10 mouse cellular contexts compared by ENCODE assay signal in the genomic region with DNA sequence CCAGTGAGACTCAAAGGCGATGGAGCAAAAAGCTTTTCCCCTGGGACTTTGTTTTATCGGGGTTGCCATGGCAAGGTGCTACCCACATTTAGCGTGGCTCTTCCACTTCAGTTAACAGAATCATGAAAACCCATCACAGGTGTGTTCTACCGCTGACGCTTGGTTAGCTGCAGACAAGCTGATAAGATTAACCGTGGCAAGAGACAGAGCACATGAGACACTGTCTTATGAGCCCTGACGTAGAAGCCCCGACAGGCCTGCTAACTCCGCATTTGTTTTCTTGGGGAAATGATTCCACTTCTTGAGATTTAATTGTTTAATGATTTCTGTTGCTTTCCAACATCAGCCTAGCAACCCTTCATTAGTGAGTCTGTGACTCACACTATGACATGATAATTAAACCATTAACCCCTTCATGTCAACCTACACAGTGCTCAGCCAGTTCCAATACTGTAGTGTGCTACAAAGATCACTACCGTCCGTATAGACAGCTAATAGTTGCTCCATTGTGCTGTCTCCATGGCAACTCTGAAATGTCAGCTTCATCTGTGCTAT. TPM values are rescaled to one million over a fixed set of nuclear protein-coding genes. Genes with fewer than 3 reads are reported as not detected.
DNase-seq lines count a peak whose midpoint lies in the region; ATAC-seq and TF ChIP-seq lines count a peak whose summit lies in the region.
"Had no signal": no experiment of that assay in that cellular context is flagged by ENCODE, and none has a peak within 500 bp of the region (broad histone marks: within the 10 kb centered on the region; RNA-seq: fewer than 3 reads in every experiment).

No protein-coding gene starts in this region.

- no peaks in the 10 kb centered on the region for H3K27me3 ChIP-seq in embryonic facial prominence, embryonic 14.5 days (replicated peaks; ENCODE audit: control insufficient read depth, insufficient read depth, low read length)
- H3K27me3 ChIP-seq in embryonic facial prominence, embryonic 10.5 days (replicated peaks; ENCODE audit: low read depth, poor library complexity, severe bottlenecking) = no peaks in the 10 kb centered on the region
- no peaks in the 10 kb centered on the region for H3K27me3 ChIP-seq in lung, embryonic 15.5 days
- H3K27me3 ChIP-seq in heart, postnatal 0 days (ENCODE audit: control insufficient read depth, insufficient read depth, low read length) = no peaks in the 10 kb centered on the region
- no peaks in the 10 kb centered on the region for H3K27me3 ChIP-seq in neural tube, embryonic 13.5 days

- no peak overlapping the region for H3K27ac ChIP-seq in embryonic facial prominence, embryonic 14.5 days (replicated peaks; ENCODE audit: low read depth, low read length)
- H3K27ac ChIP-seq in embryonic facial prominence, embryonic 10.5 days (replicated peaks) = no peak overlapping the region
- no peak overlapping the region for H3K27ac ChIP-seq in lung, embryonic 15.5 days
- H3K27ac ChIP-seq in heart, postnatal 0 days (ENCODE audit: low read depth) = no peak overlapping the region
- peak overlapping the region; percentile 35 for H3K27ac ChIP-seq in neural tube, embryonic 13.5 days (replicated peaks)

- H3K9ac ChIP-seq in embryonic facial prominence, embryonic 14.5 days (ENCODE audit: low read depth, low read length) = no peak overlapping the region
- no peak overlapping the region for H3K9ac ChIP-seq in lung, embryonic 15.5 days
- no peak overlapping the region for H3K9ac ChIP-seq in heart, postnatal 0 days (replicated peaks; ENCODE audit: low read depth, low read length)
- no peak overlapping the region for H3K9ac ChIP-seq in neural tube, embryonic 13.5 days

- peak; percentile 48 for DNase-seq in embryonic facial prominence, embryonic 14.5 days (ENCODE audit: low spot score)
- no peak for DNase-seq in embryonic facial prominence, embryonic 10.5 days (ENCODE audit: low spot score)
- DNase-seq in lung, postnatal 14 days = no peak
- no peak for DNase-seq in heart, postnatal 0 days (ENCODE audit: low spot score)
- DNase-seq in urinary bladder, adult 2 months (ENCODE audit: low spot score) = no peak
- DNase-seq: cerebellum, adult 11-12 months; kidney, adult 11 months had no signal

- no peaks in the 10 kb centered on the region for H3K36me3 ChIP-seq in embryonic facial prominence, embryonic 14.5 days (ENCODE audit: control insufficient read depth, insufficient read depth, low read length)
- H3K36me3 ChIP-seq in embryonic facial prominence, embryonic 10.5 days (replicated peaks) = no peaks in the 10 kb centered on the region
- no peaks in the 10 kb centered on the region for H3K36me3 ChIP-seq in lung, embryonic 15.5 days
- H3K36me3 ChIP-seq in heart, postnatal 0 days (replicated peaks; ENCODE audit: control insufficient read depth, insufficient read depth, low read length) = no peaks in the 10 kb centered on the region
- H3K36me3 ChIP-seq in neural tube, embryonic 13.5 days = no peaks in the 10 kb centered on the region

- H3K4me3 ChIP-seq in embryonic facial prominence, embryonic 14.5 days (ENCODE audit: low read depth, low read length) = no peak overlapping the region
- H3K4me3 ChIP-seq in embryonic facial prominence, embryonic 10.5 days = no peak overlapping the region
- H3K4me3 ChIP-seq in lung, embryonic 15.5 days = no peak overlapping the region
- H3K4me3 ChIP-seq in heart, postnatal 0 days (ENCODE audit: low read depth, low read length) = no peak overlapping the region
- H3K4me3 ChIP-seq in neural tube, embryonic 13.5 days = no peak overlapping the region

- WGBS in embryonic facial prominence, embryonic 14.5 days = 67% methylated on average over 11 of the region's 11 CpGs
- WGBS in embryonic facial prominence, embryonic 10.5 days = 81% methylated on average over 11 of the region's 11 CpGs
- WGBS in lung, embryonic 15.5 days = 37% methylated on average over 11 of the region's 11 CpGs
- 41% methylated on average over 11 of the region's 11 CpGs for WGBS in heart, postnatal 0 days
- WGBS in neural tube, embryonic 13.5 days = 47% methylated on average over 11 of the region's 11 CpGs

- H3K4me1 ChIP-seq in embryonic facial prominence, embryonic 14.5 days (ENCODE audit: control insufficient read depth, insufficient read depth, low read length) = no peaks in the 10 kb centered on the region
- peaks cover 14% of the 10 kb centered on the region for H3K4me1 ChIP-seq in embryonic facial prominence, embryonic 10.5 days
- H3K4me1 ChIP-seq in lung, embryonic 15.5 days = no peaks in the 10 kb centered on the region
- no peaks in the 10 kb centered on the region for H3K4me1 ChIP-seq in heart, postnatal 0 days (ENCODE audit: control insufficient read depth, insufficient read depth)
- H3K4me1 ChIP-seq in neural tube, embryonic 13.5 days (replicated peaks) = peaks cover 8% of the 10 kb centered on the region

- no peak for TF ChIP-seq EP300 in heart, postnatal 0 days (IDR thresholded peaks at IDR 0.05; ENCODE audit: low read depth)

- ATAC-seq in embryonic facial prominence, embryonic 14.5 days (ENCODE audit: low read depth) = peak; percentile 64
- ATAC-seq in lung, embryonic 15.5 days (ENCODE audit: borderline replicate concordance, extremely low read depth, low FRiP score, low TSS enrichment) = no peak
- ATAC-seq in heart, postnatal 0 days (ENCODE audit: insufficient read depth, low read depth) = no peak
- ATAC-seq in neural tube, embryonic 13.5 days (ENCODE audit: low read depth) = peak; percentile 62
- no peak for ATAC-seq in cerebellum, adult (ENCODE audit: insufficient number of reproducible peaks, low FRiP score, low TSS enrichment)

- no peaks in the 10 kb centered on the region for H3K9me3 ChIP-seq in embryonic facial prominence, embryonic 14.5 days (ENCODE audit: control insufficient read depth, low read length)
- H3K9me3 ChIP-seq in embryonic facial prominence, embryonic 10.5 days = no peaks in the 10 kb centered on the region
- no peaks in the 10 kb centered on the region for H3K9me3 ChIP-seq in lung, embryonic 15.5 days
- no peaks in the 10 kb centered on the region for H3K9me3 ChIP-seq in heart, postnatal 0 days (replicated peaks; ENCODE audit: control insufficient read depth, low read length)
- H3K9me3 ChIP-seq in neural tube, embryonic 13.5 days = no peaks in the 10 kb centered on the region

- TF ChIP-seq CTCF in heart, postnatal 0 days (IDR thresholded peaks at IDR 0.05; ENCODE audit: low read depth) = no peak

- no peak overlapping the region for H3K4me2 ChIP-seq in embryonic facial prominence, embryonic 14.5 days (ENCODE audit: low read depth, low read length)
- peak overlapping the region; percentile 8; the same call in 1 of the 2 replicates for H3K4me2 ChIP-seq in lung, embryonic 15.5 days
- peak overlapping the region; percentile 35; the same call in 1 of the 2 replicates for H3K4me2 ChIP-seq in heart, postnatal 0 days (ENCODE audit: low read depth, low read length)
- peak overlapping the region; percentile 26; the same call in 1 of the 2 replicates for H3K4me2 ChIP-seq in neural tube, embryonic 13.5 days

RNA-seq across cellular contexts. Expression of gene Cybrd1, which starts 42.7 kb away (rescaled TPM):
- 4.5 and 4.6 TPM in 2 replicates for polyA plus RNA-seq in embryonic facial prominence, embryonic 14.5 days (2014; fragmentation: Nextera tagmentation; extraction: Ambion mirVana)
- 0.52 and 0.83 TPM in 2 replicates for polyA plus RNA-seq in embryonic facial prominence, embryonic 10.5 days (2016; fragmentation: Nextera tagmentation; extraction: Ambion mirVana)
- 2.3 and 3.3 TPM in 2 replicates for polyA plus RNA-seq in lung, embryonic 15.5 days (2015; fragmentation: Nextera tagmentation; extraction: Ambion mirVana)
- total RNA-seq in heart, postnatal 0 days (2014; rRNA removed; ENCODE audit: low replicate concordance) = 2.2 and 2.6 TPM in 2 replicates
- polyA plus RNA-seq in heart, postnatal 0 days (2015; fragmentation: Nextera tagmentation; extraction: Ambion mirVana) = 0.56 and 0.60 TPM in 2 replicates
- 2.2 and 2.7 TPM in 2 replicates for polyA plus RNA-seq in neural tube, embryonic 13.5 days (2015; fragmentation: Nextera tagmentation; extraction: Ambion mirVana)
- polyA plus RNA-seq in urinary bladder, adult 2 months (2012; rRNA removed) = 3.3 and 3.4 TPM in 2 replicates

RNA-seq across cellular contexts. Expression of gene Dync1i2, which starts 51.1 kb away (rescaled TPM):
- polyA plus RNA-seq in embryonic facial prominence, embryonic 14.5 days (2014; fragmentation: Nextera tagmentation; extraction: Ambion mirVana) = 103 and 105 TPM in 2 replicates
- polyA plus RNA-seq in embryonic facial prominence, embryonic 10.5 days (2016; fragmentation: Nextera tagmentation; extraction: Ambion mirVana) = 119 and 122 TPM in 2 replicates
- polyA plus RNA-seq in lung, embryonic 15.5 days (2015; fragmentation: Nextera tagmentation; extraction: Ambion mirVana) = 90.3 and 99.6 TPM in 2 replicates
- 48.5 and 53.7 TPM in 2 replicates for total RNA-seq in heart, postnatal 0 days (2014; rRNA removed; ENCODE audit: low replicate concordance)
- polyA plus RNA-seq in heart, postnatal 0 days (2015; fragmentation: Nextera tagmentation; extraction: Ambion mirVana) = 55.6 and 57.4 TPM in 2 replicates
- polyA plus RNA-seq in neural tube, embryonic 13.5 days (2015; fragmentation: Nextera tagmentation; extraction: Ambion mirVana) = 194 and 208 TPM in 2 replicates
- polyA plus RNA-seq in urinary bladder, adult 2 months (2012; rRNA removed) = 80.1 and 82.6 TPM in 2 replicates

Comparison
In these comparisons a context has a peak if more than half of its experiments do, and no peak if none do; other contexts are left out.
1. ATAC-seq: peak in embryonic facial prominence, embryonic 14.5 days (single experiment) and neural tube, embryonic 13.5 days (single experiment); none in lung, embryonic 15.5 days (single experiment), heart, postnatal 0 days (single experiment) and cerebellum, adult (single experiment).